Mouse (Mus musculus) CD4-positive naive resting alpha-beta T cell, adult 76 days (primary cell): ENCODE measurements around the gene Pak1. TPM values are rescaled to one million over a fixed set of nuclear protein-coding genes. Genes with fewer than 3 reads are reported as not detected.

ENCODE experiments used
- total RNA-seq: library from RNA; stranded (reverse); gene quantifications from one replicate; pipeline ENCODE4 v1.2.4, GENCODE M21; 2023

Gene Pak1
- total RNA-seq: 11.1 TPM

GRCm38 (mm10) chr7:97788190-97788668 lies at the start of gene Pak1:
Gene Pak1, plus strand, starts transcription at chr7:97788541.

GRCm38 (mm10) chr7:97919742-97920141 lies 131.4 kb downstream of the Pak1 start, which contains the start of gene Gdpd4:
Gene Gdpd4, plus strand, starts transcription at chr7:97919955.

Other genes starting within 250 kb of the Pak1 start
- gene Aamdc, start 209.0 kb upstream of the Pak1 start, total RNA-seq: 18.2 TPM
- gene Rsf1, start 208.7 kb upstream of the Pak1 start, total RNA-seq: 89.7 TPM
- gene Clns1a, start 91.9 kb upstream of the Pak1 start, total RNA-seq: 43.6 TPM
- gene Aqp11, start 50.3 kb upstream of the Pak1 start, total RNA-seq: 1.4 TPM
- gene Gdpd4, start 131.4 kb downstream of the Pak1 start, total RNA-seq: not detected